Mouse (Mus musculus): ENCODE measurements around the gene Dthd1. TPM values are rescaled to one million over a fixed set of nuclear protein-coding genes. Genes with fewer than 3 reads are reported as not detected.

Dthd1 gene
- total RNA-seq, 2 experiments from 2014 or later: not detected

- ATAC-seq (ENCODE audit: poor library complexity, severe bottlenecking): peak; percentile 64
Observed at GRCm38 (mm10) chr5:62858282-62858681, 44.7 kb downstream of the Dthd1 start.

GRCm38 (mm10) chr5:62864348-62864747 lies 50.7 kb downstream of the Dthd1 start:
- ATAC-seq (ENCODE audit: poor library complexity, severe bottlenecking): no peak

GRCm38 (mm10) chr5:62867003-62867402 lies 53.4 kb downstream of the Dthd1 start:
- no peak for ATAC-seq (ENCODE audit: poor library complexity, severe bottlenecking)

- no peak for ATAC-seq (ENCODE audit: poor library complexity, severe bottlenecking)
Observed at GRCm38 (mm10) chr5:62879530-62879929, 65.9 kb downstream of the Dthd1 start.

- no peak for ATAC-seq (ENCODE audit: poor library complexity, severe bottlenecking)
Observed at GRCm38 (mm10) chr5:62895326-62895725, 81.7 kb downstream of the Dthd1 start.

- no peak for ATAC-seq (ENCODE audit: poor library complexity, severe bottlenecking)
Observed at GRCm38 (mm10) chr5:62906954-62907353, 93.3 kb downstream of the Dthd1 start.

GRCm38 (mm10) chr5:62909074-62909473 lies 95.5 kb downstream of the Dthd1 start:
- ATAC-seq (ENCODE audit: poor library complexity, severe bottlenecking): peak; percentile 85

- no peak for ATAC-seq (ENCODE audit: poor library complexity, severe bottlenecking)
Observed at GRCm38 (mm10) chr5:62924616-62925015, 111.0 kb downstream of the Dthd1 start.

Other genes starting within 250 kb of the Dthd1 start
- 6.8 and 11.0 TPM in 2 replicates for gene Arap2, start 47.7 kb upstream of the Dthd1 start, total RNA-seq (2015)
- 7.7 and 10.0 TPM in 2 replicates for gene Arap2, start 47.7 kb upstream of the Dthd1 start, total RNA-seq (2017)

All from megakaryocyte, adult 5-6 weeks (primary cell).